Mouse (Mus musculus): ENCODE data around the gene Smim7. TPM values are rescaled to one million over a fixed set of nuclear protein-coding genes. Genes with fewer than 3 reads are reported as not detected.

The Smim7 gene
- total RNA-seq, 2 experiments from 2014 or later: 95.5 to 97.2 TPM

GRCm38 (mm10) chr8:72547802-72548643, 22.9 kb downstream of the Smim7 start, which contains the start of gene Med26:
Med26 (minus strand) TSS chr8:72548270.
- DNase-seq: peak; percentile 97

GRCm38 (mm10) chr8:72547122-72547801, 23.6 kb downstream of the Smim7 start:
- no peak for DNase-seq

- no peak for DNase-seq
Observed at GRCm38 (mm10) chr8:72539234-72539633, 31.7 kb downstream of the Smim7 start.

- no peak for DNase-seq
Observed at GRCm38 (mm10) chr8:72534888-72535287, 36.0 kb downstream of the Smim7 start.

- DNase-seq: no peak
Observed at GRCm38 (mm10) chr8:72532103-72532502, 38.8 kb downstream of the Smim7 start.

GRCm38 (mm10) chr8:72521888-72522287, 49.0 kb downstream of the Smim7 start:
- no peak for DNase-seq

GRCm38 (mm10) chr8:72517421-72517988, 53.4 kb downstream of the Smim7 start:
- no peak for DNase-seq

Small RNA genes within 50 kb of the gene (microRNA-seq; reads per million reads assigned to microRNA genes)
- gene Gm28019: not detected

Other genes starting within 250 kb of the Smim7 start
- 10 to 100 TPM; 41.6 to 63.1 TPM for gene Eps15l1, start 149.6 kb downstream of the Smim7 start, total RNA-seq (2021)
- 1 to 10 TPM; 4.0 to 4.1 TPM for gene Calr3, start 127.2 kb downstream of the Smim7 start, total RNA-seq (2021)
- 10 to 100 TPM in 1 of 2 experiments, 1 to 10 TPM in 1; 6.8 to 12.7 TPM for gene 1700030K09Rik, start 127.2 kb downstream of the Smim7 start, total RNA-seq (2021)
- gene Cherp, start 95.9 kb downstream of the Smim7 start, total RNA-seq (2021): 10 to 100 TPM; 49.2 to 57.8 TPM
- 10 to 100 TPM; 28.1 to 29.6 TPM for gene Slc35e1, start 78.5 kb downstream of the Smim7 start, total RNA-seq (2021)
- 10 to 100 TPM; 10.1 to 10.2 TPM for gene Med26, start 22.8 kb downstream of the Smim7 start, total RNA-seq (2021)
- gene Tmem38a, start 967 bp upstream of the Smim7 start, total RNA-seq (2021): 10 to 100 TPM; 25.7 to 71.4 TPM
- under 1 TPM; 0.51 to 0.73 TPM for gene Nwd1, start 75.6 kb upstream of the Smim7 start, total RNA-seq (2021)
- gene Sin3b, start 152.2 kb upstream of the Smim7 start, total RNA-seq (2021): 100 to 1,000 TPM; 186 to 194 TPM
- 1 to 10 TPM; 3.2 to 6.1 TPM for gene F2rl3, start 190.8 kb upstream of the Smim7 start, total RNA-seq (2021)

All from adrenal gland, postnatal 10 days (tissue).